Mouse (Mus musculus) liver, adult (tissue): Measurements from ENCODE around the gene Olfr857.

ENCODE experiments used
- GATA4 ChIP-seq: IDR thresholded peaks from 2 replicates; pipeline ENCODE4 v1.6.1; 2014; ENCODE audit warnings: mild to moderate bottlenecking, low read length; ENCODE audit not compliant: insufficient replicate concordance

Gene Olfr857

GRCm38 (mm10) chr9:19709133-19709532, at the start of gene Olfr857:
Olfr857 (plus strand) TSS chr9:19709433.
- TF ChIP-seq GATA4 = no peak

GRCm38 (mm10) chr9:19690281-19690680, 19.0 kb upstream of the Olfr857 start:
- no peak for TF ChIP-seq GATA4

- no peak for TF ChIP-seq GATA4
These were observed 17.8 kb upstream of the Olfr857 start for GRCm38 (mm10) chr9:19691426-19691825.

- TF ChIP-seq GATA4 = no peak
These were observed 16.8 kb upstream of the Olfr857 start for GRCm38 (mm10) chr9:19692430-19692829.
